Mouse (Mus musculus): Measurements from ENCODE around the gene Cux2.

- TF ChIP-seq CTCF (conservative IDR thresholded peaks at IDR 0.05 in 1 of 2, IDR thresholded peaks at IDR 0.05 in 1 of 2; ENCODE audit: low read depth in 2 of 2, low read length in 2 of 2) (no peak), MEF2A (IDR thresholded peaks at IDR 0.05; ENCODE audit: borderline replicate concordance, low read depth, low read length) (no peak), MAZ (IDR thresholded peaks at IDR 0.05; ENCODE audit: low read depth, low read length) (no peak), MXI1 (IDR thresholded peaks at IDR 0.05; ENCODE audit: low read depth, low read length) (no peak), ZNF384 (IDR thresholded peaks at IDR 0.05; ENCODE audit: low read depth, low read length) (no peak), SIN3A (IDR thresholded peaks at IDR 0.05; ENCODE audit: low read length) (no peak), NRF1 (IDR thresholded peaks at IDR 0.05; ENCODE audit: low read depth, low read length) (no peak), EP300 (IDR thresholded peaks at IDR 0.05; ENCODE audit: low read length) (no peak), POLR2A (IDR thresholded peaks at IDR 0.05; ENCODE audit: low read depth, low read length) (no peak), CHD2 (IDR thresholded peaks at IDR 0.05; ENCODE audit: low read length) (no peak), KAT2A (IDR thresholded peaks at IDR 0.05; ENCODE audit: insufficient replicate concordance, low read length) (no peak), E2F4 (IDR thresholded peaks at IDR 0.05; ENCODE audit: insufficient replicate concordance, low read depth, low read length) (no peak), HCFC1 (IDR thresholded peaks at IDR 0.05; ENCODE audit: low read depth, low read length) (no peak)
These were observed 76.4 kb downstream of the Cux2 start for GRCm38 (mm10) chr5:121973541-121973940.
